Mouse (Mus musculus) liver, embryonic 14.5 days (tissue): ENCODE measurements at regions not wholly inside any gene's neighbourhood (a gene's known extent, or its start where the extent isn't known, plus 50 kb on each side); places are given as distances from the start of the nearest gene placed in this dataset.

Experiments
- ATAC-seq: fragments of 200-750 bp; cut with Nextera tagmentation; 2 replicates; pipeline ENCODE4 v1.8.0; 2017; ENCODE audit warnings: moderate number of reproducible peaks, mild to moderate bottlenecking, moderate library complexity; ENCODE audit not compliant: insufficient read depth
- DNase-seq, 3 experiments: peaks; one replicate each; pipeline ENCODE4 v3.0.0-alpha.2; 2012 to 2013; ENCODE audit warnings: low read depth in 3 of 3, low spot score in 3 of 3
- H3K27ac ChIP-seq: fragments of 300-500 bp; sonication (generic); 2 replicates; pipeline ENCODE4 v1.5.1; 2014; ENCODE audit warnings: moderate library complexity, mild to moderate bottlenecking, control low read depth, inconsistent platforms
- H3K27me3 ChIP-seq: fragments of 300-500 bp; sonication (generic); 2 replicates; pipeline ENCODE4 v1.6.1; 2014; ENCODE audit warnings: mild to moderate bottlenecking, low read length, moderate library complexity; ENCODE audit not compliant: control insufficient read depth, insufficient read depth
- H3K36me3 ChIP-seq: fragments of 300-500 bp; sonication (generic); replicated peaks from 2 replicates; pipeline ENCODE4 v1.6.1; 2014; ENCODE audit warnings: low read depth; ENCODE audit not compliant: control insufficient read depth, insufficient read depth
- H3K4me1 ChIP-seq, 2 experiments: fragments of 200-500 bp in 1 of 2; fragments of 300-500 bp in 1 of 2; sonication (generic) in 1 of 2; replicated peaks; 2 replicates each; pipeline ENCODE4 v1.6.1; 2012 to 2014; ENCODE audit warnings: antibody characterized with exemption in 1 of 2, inconsistent platforms in 1 of 2, low read length in 1 of 2; ENCODE audit not compliant: control insufficient read depth in 2 of 2, insufficient read depth in 2 of 2
- H3K4me2 ChIP-seq: fragments of 300-500 bp; sonication (generic); 2 replicates; pipeline ENCODE4 v1.6.1; 2014; ENCODE audit warnings: low read depth, mild to moderate bottlenecking, control low read depth, moderate library complexity
- H3K4me3 ChIP-seq, 2 experiments: fragments of 200-500 bp in 1 of 2; fragments of 300-500 bp in 1 of 2; sonication (generic) in 1 of 2; 2 replicates each; pipeline ENCODE4 v1.5.1; 2012 to 2014; ENCODE audit warnings: low read depth in 2 of 2, low read length in 2 of 2, mild to moderate bottlenecking in 2 of 2, control low read depth in 1 of 2, inconsistent platforms in 1 of 2, moderate library complexity in 1 of 2; ENCODE audit not compliant: insufficient read depth in 1 of 2
- H3K9ac ChIP-seq: fragments of 300-500 bp; sonication (generic); replicated peaks from 2 replicates; pipeline ENCODE4 v1.6.1; 2014; ENCODE audit warnings: mild to moderate bottlenecking, control low read depth, moderate library complexity
- H3K9me3 ChIP-seq: fragments of 300-500 bp; sonication (generic); 2 replicates; pipeline ENCODE4 v1.6.1; 2016; ENCODE audit warnings: low read length, mixed read lengths; ENCODE audit not compliant: control insufficient read depth
- CTCF ChIP-seq: IDR thresholded peaks from 2 replicates; pipeline ENCODE4 v1.5.1; 2016; ENCODE audit warnings: antibody characterized with exemption, low read depth, control low read depth
- EP300 ChIP-seq: IDR thresholded peaks from 2 replicates; pipeline ENCODE4 v1.6.1; 2016; ENCODE audit warnings: antibody characterized with exemption, low read depth
- WGBS: fragments of 180-500 bp; shearing (Covaris S2); extraction: QIAGEN DNeasy Blood & Tissue Kit; methylation state at CpG from one replicate; pipeline ENCODE4 v1.1.7; 2014; ENCODE audit not compliant: insufficient replicate concordance; 5-methylcytosine and 5-hydroxymethylcytosine counted together

- no peak for TF ChIP-seq CTCF
- TF ChIP-seq EP300: no peak
- no peak overlapping the region for H3K4me2 ChIP-seq
- WGBS: 55% methylated on average over 7 of the region's 7 CpGs
- no peaks in the 10 kb centered on the region for H3K9me3 ChIP-seq
- no peak overlapping the region for H3K9ac ChIP-seq
- no peaks in the 10 kb centered on the region for H3K4me1 ChIP-seq
- H3K4me3 ChIP-seq: no peak overlapping the region
- DNase-seq (no peak), ATAC-seq (no peak)
- no peaks in the 10 kb centered on the region for H3K36me3 ChIP-seq
- no peak overlapping the region for H3K27ac ChIP-seq
- H3K27me3 ChIP-seq: no peaks in the 10 kb centered on the region
Measured at GRCm38 (mm10) chr1:183670542-183670941, 252.5 kb downstream of the Hhipl2 start.

- H3K27me3 ChIP-seq: no peaks in the 10 kb centered on the region
- no peaks in the 10 kb centered on the region for H3K9me3 ChIP-seq
- H3K4me2 ChIP-seq: no peak overlapping the region
- no peak overlapping the region for H3K27ac ChIP-seq
- H3K4me3 ChIP-seq: no peak overlapping the region
- TF ChIP-seq CTCF (no peak), EP300 (no peak)
- no peaks in the 10 kb centered on the region for H3K4me1 ChIP-seq
- DNase-seq (no peak), ATAC-seq (no peak)
- H3K9ac ChIP-seq: no peak overlapping the region
- no peaks in the 10 kb centered on the region for H3K36me3 ChIP-seq
- 49% methylated on average over 4 of the region's 4 CpGs for WGBS
Measured at GRCm38 (mm10) chr1:183671541-183671940, 253.5 kb downstream of the Hhipl2 start.

- Histone ChIP-seq H3K27me3 (no peaks in the 10 kb centered on the region), H3K4me2 (no peak overlapping the region), H3K36me3 (no peaks in the 10 kb centered on the region), H3K9me3 (no peaks in the 10 kb centered on the region), H3K4me3 (no peak overlapping the region), H3K9ac (no peak overlapping the region), H3K4me1 (no peaks in the 10 kb centered on the region), H3K27ac (no peak overlapping the region)
- no peak for TF ChIP-seq CTCF
- TF ChIP-seq EP300: no peak
- no peak for ATAC-seq
- WGBS: 58% methylated on average over 5 of the region's 5 CpGs
- no peak for DNase-seq
Measured at GRCm38 (mm10) chr1:183672521-183672920, 254.5 kb downstream of the Hhipl2 start.

- no peaks in the 10 kb centered on the region for H3K36me3 ChIP-seq
- no peak for ATAC-seq
- no peak overlapping the region for H3K4me2 ChIP-seq
- 58% methylated on average over 4 of the region's 4 CpGs for WGBS
- H3K9ac ChIP-seq: no peak overlapping the region
- no peak overlapping the region for H3K4me3 ChIP-seq
- DNase-seq: no peak
- H3K9me3 ChIP-seq: no peaks in the 10 kb centered on the region
- H3K27ac ChIP-seq: no peak overlapping the region
- H3K27me3 ChIP-seq: no peaks in the 10 kb centered on the region
- H3K4me1 ChIP-seq: no peaks in the 10 kb centered on the region
- TF ChIP-seq CTCF (no peak), EP300 (no peak)
Measured at GRCm38 (mm10) chr1:183677585-183677984, 259.6 kb downstream of the Hhipl2 start.

- no peaks in the 10 kb centered on the region for H3K4me1 ChIP-seq
- ATAC-seq (no peak), DNase-seq (no peak)
- H3K4me2 ChIP-seq: no peak overlapping the region
- no peaks in the 10 kb centered on the region for H3K36me3 ChIP-seq
- no peak overlapping the region for H3K9ac ChIP-seq
- no peak overlapping the region for H3K27ac ChIP-seq
- no peaks in the 10 kb centered on the region for H3K27me3 ChIP-seq
- no peak overlapping the region for H3K4me3 ChIP-seq
- TF ChIP-seq CTCF (no peak), EP300 (no peak)
- H3K9me3 ChIP-seq: no peaks in the 10 kb centered on the region
- 53% methylated on average over 11 of the region's 11 CpGs for WGBS
Measured at GRCm38 (mm10) chr1:183679949-183680348, 261.9 kb downstream of the Hhipl2 start.

GRCm38 (mm10) chr1:183686056-183686455, 268.0 kb downstream of the Hhipl2 start:
- WGBS: 62% methylated on average over 5 of the region's 5 CpGs
- no peak overlapping the region for H3K27ac ChIP-seq
- no peaks in the 10 kb centered on the region for H3K27me3 ChIP-seq
- no peaks in the 10 kb centered on the region for H3K9me3 ChIP-seq
- DNase-seq (no peak), ATAC-seq (no peak)
- no peak overlapping the region for H3K4me2 ChIP-seq
- TF ChIP-seq CTCF (no peak), EP300 (no peak)
- H3K4me1 ChIP-seq: no peaks in the 10 kb centered on the region
- H3K36me3 ChIP-seq: no peaks in the 10 kb centered on the region
- H3K9ac ChIP-seq: no peak overlapping the region
- H3K4me3 ChIP-seq: no peak overlapping the region
